Mouse (Mus musculus) liver, embryonic 16.5 days (tissue): ENCODE measurements at regions not wholly inside any gene's neighbourhood (a gene's known extent, or its start where the extent isn't known, plus 50 kb on each side); places are given as distances from the start of the nearest gene placed in this dataset.

Experiments
- ATAC-seq: fragments of 200-750 bp; cut with Nextera tagmentation; 2 replicates; pipeline ENCODE4 v1.8.0; 2017; ENCODE audit warnings: low read depth, mild to moderate bottlenecking, moderate number of reproducible peaks, moderate library complexity
- H3K27ac ChIP-seq: fragments of 300-500 bp; sonication (generic); 2 replicates; pipeline ENCODE4 v1.5.1; 2014; ENCODE audit warnings: mild to moderate bottlenecking, low read length
- H3K27me3 ChIP-seq: fragments of 300-500 bp; sonication (generic); 2 replicates; pipeline ENCODE4 v1.6.1; 2014; ENCODE audit warnings: low read depth, low read length, mixed read lengths; ENCODE audit not compliant: control insufficient read depth, insufficient read depth
- H3K36me3 ChIP-seq: fragments of 300-500 bp; sonication (generic); 2 replicates; pipeline ENCODE4 v1.6.1; 2014; ENCODE audit warnings: mild to moderate bottlenecking; ENCODE audit not compliant: control insufficient read depth, insufficient read depth
- H3K4me1 ChIP-seq: fragments of 300-500 bp; sonication (generic); 2 replicates; pipeline ENCODE4 v1.6.1; 2014; ENCODE audit warnings: low read depth, low read length, mixed read lengths; ENCODE audit not compliant: control insufficient read depth
- H3K4me2 ChIP-seq: fragments of 300-500 bp; sonication (generic); 2 replicates; pipeline ENCODE4 v1.6.1; 2014; ENCODE audit warnings: low read depth, low read length, mixed read lengths
- H3K4me3 ChIP-seq: fragments of 300-500 bp; sonication (generic); 2 replicates; pipeline ENCODE4 v1.5.1; 2014; ENCODE audit warnings: low read depth, mild to moderate bottlenecking, low read length
- H3K9ac ChIP-seq: fragments of 300-500 bp; sonication (generic); 2 replicates; pipeline ENCODE4 v1.6.1; 2014; ENCODE audit warnings: low read depth, low read length
- H3K9me3 ChIP-seq: fragments of 300-500 bp; sonication (generic); replicated peaks from 2 replicates; pipeline ENCODE4 v1.6.1; 2016; ENCODE audit warnings: low read length; ENCODE audit not compliant: control insufficient read depth
- WGBS: fragments of 180-500 bp; shearing (Covaris S2); extraction: QIAGEN DNeasy Blood & Tissue Kit; methylation state at CpG from one replicate; pipeline ENCODE4 v1.1.7; 2014; ENCODE audit not compliant: insufficient replicate concordance; 5-methylcytosine and 5-hydroxymethylcytosine counted together

GRCm38 (mm10) chr5:119400223-119400935 lies 270.1 kb upstream of the Tbx3 start:
- Histone ChIP-seq H3K9me3 (no peaks in the 10 kb centered on the region), H3K4me2 (no peak overlapping the region), H3K27me3 (no peaks in the 10 kb centered on the region), H3K9ac (no peak overlapping the region), H3K4me1 (no peaks in the 10 kb centered on the region), H3K27ac (no peak overlapping the region), H3K4me3 (no peak overlapping the region), H3K36me3 (no peaks in the 10 kb centered on the region)
- 4% methylated on average over 6 of the region's 6 CpGs for whole genome bisulfite sequencing
- ATAC-seq, result no peak

- Histone ChIP-seq H3K9ac (no peak overlapping the region), H3K27me3 (no peaks in the 10 kb centered on the region), H3K4me2 (no peak overlapping the region), H3K4me1 (no peaks in the 10 kb centered on the region), H3K4me3 (no peak overlapping the region), H3K9me3 (no peaks in the 10 kb centered on the region), H3K36me3 (no peaks in the 10 kb centered on the region), H3K27ac (no peak overlapping the region)
- WGBS, result 58% methylated on average over 8 of the region's 8 CpGs
- no peak for ATAC-seq
These were observed 268.6 kb upstream of the Tbx3 start for GRCm38 (mm10) chr5:119401915-119402314.

GRCm38 (mm10) chr5:119402651-119403050 lies 267.8 kb upstream of the Tbx3 start:
- Histone ChIP-seq H3K4me2 (no peak overlapping the region), H3K27me3 (no peaks in the 10 kb centered on the region), H3K4me1 (no peaks in the 10 kb centered on the region), H3K36me3 (no peaks in the 10 kb centered on the region), H3K9me3 (no peaks in the 10 kb centered on the region), H3K9ac (no peak overlapping the region), H3K27ac (no peak overlapping the region), H3K4me3 (no peak overlapping the region)
- ATAC-seq, result no peak
- 67% methylated on average over 17 of the region's 17 CpGs for WGBS

DNA sequence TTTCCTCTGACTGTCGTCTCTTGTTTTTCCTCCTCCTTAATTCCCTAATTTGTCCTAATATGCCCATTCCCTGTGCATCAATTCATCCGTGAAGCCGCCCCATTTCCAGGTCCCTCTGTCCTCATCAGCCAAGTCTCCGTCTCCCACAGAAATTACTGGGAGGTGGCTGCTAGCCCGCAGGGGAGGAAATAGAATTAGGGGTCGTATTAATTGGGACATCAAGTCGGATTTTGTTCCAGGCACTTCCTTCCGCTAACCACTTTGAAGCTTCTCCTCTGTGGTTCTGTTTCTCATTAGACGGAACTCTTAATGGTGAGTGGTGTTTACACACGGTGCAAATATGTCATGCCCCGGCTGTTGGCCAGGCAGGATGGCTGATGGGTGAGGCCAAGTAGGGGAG lies 259.5 kb upstream of the Tbx3 start:
- Histone ChIP-seq H3K4me2 (no peak overlapping the region), H3K27ac (no peak overlapping the region), H3K4me1 (no peaks in the 10 kb centered on the region), H3K9me3 (no peaks in the 10 kb centered on the region), H3K9ac (no peak overlapping the region), H3K4me3 (no peak overlapping the region), H3K36me3 (no peaks in the 10 kb centered on the region), H3K27me3 (no peaks in the 10 kb centered on the region)
- WGBS, result 59% methylated on average over 11 of the region's 11 CpGs
- ATAC-seq, result no peak

DNA sequence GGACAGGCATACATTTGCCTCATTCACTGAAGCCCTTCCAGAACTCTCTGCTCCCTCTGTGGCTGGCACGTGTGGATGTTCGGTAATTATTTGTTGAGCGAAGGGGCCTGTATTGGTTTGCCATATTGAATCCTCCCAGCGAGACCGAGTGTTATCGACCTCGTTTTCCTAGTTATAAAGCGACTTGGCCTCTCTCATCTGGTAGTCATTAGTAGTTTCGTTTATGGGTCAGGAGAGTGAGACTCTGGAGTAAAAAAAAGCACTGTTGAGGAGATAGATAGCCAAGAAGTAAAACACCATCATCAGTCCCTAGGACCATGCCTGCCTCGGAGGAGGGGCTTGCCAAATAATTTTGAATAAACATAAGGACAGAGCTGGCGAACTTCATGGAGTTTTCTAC lies 254.6 kb upstream of the Tbx3 start:
- 66% methylated on average over 11 of the region's 11 CpGs for WGBS
- Histone ChIP-seq H3K36me3 (no peaks in the 10 kb centered on the region), H3K9ac (no peak overlapping the region), H3K27ac (no peak overlapping the region), H3K9me3 (no peaks in the 10 kb centered on the region), H3K4me3 (no peak overlapping the region), H3K4me1 (no peaks in the 10 kb centered on the region), H3K27me3 (no peaks in the 10 kb centered on the region), H3K4me2 (no peak overlapping the region)
- ATAC-seq, result no peak

DNA sequence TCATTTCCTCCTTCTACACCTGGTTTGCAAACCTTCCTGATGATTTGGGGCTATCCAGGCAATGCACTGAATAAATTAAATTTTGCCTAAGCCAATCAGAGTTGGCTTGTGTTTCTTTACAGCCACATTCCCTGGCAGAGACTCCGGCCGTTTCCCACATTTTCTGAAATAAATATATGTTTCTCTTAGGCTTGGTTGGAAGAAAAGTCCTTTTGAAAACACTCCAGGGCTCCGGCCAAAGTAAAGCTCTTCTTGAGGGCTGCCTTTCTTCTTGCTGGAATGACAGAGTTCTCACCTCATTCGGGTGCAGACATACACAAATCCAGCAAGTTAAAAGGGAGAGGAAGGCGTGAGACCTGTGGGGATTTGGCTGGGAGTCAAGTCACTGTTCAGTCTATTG lies 252.0 kb upstream of the Tbx3 start:
- no peaks in the 10 kb centered on the region for H3K36me3 ChIP-seq
- H3K9me3 ChIP-seq, result no peaks in the 10 kb centered on the region
- H3K27ac ChIP-seq, result no peak overlapping the region
- no peaks in the 10 kb centered on the region for H3K4me1 ChIP-seq
- WGBS, result 46% methylated on average over 5 of the region's 5 CpGs
- H3K9ac ChIP-seq, result no peak overlapping the region
- H3K4me2 ChIP-seq, result no peak overlapping the region
- H3K4me3 ChIP-seq, result no peak overlapping the region
- H3K27me3 ChIP-seq, result no peaks in the 10 kb centered on the region
- ATAC-seq, result no peak

DNA sequence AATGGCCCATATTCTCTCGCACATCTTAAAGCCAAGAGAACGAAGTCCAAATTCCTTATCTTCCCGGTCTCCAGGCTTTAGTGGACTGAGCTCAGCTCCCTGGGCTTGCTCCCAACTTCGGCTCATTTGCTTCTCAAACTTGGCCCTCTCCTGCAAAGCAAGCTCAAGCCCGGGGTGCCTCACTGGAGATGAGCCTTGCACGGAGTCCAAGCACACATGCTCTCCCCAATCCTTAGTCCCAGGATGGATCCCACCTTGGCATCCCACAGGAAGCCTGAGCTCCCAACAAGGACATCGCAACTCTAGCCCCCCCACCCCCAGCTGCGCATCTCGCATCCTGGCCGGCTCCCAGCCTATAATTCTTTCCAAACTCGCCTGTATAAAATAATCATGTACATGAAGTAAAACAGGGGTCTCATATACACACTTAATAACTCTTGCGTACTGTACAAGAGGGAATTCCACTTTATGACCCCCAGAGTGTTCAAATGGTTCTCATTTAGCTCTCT lies 242.9 kb upstream of the Tbx3 start:
- Histone ChIP-seq H3K27me3 (no peaks in the 10 kb centered on the region), H3K9ac (no peak overlapping the region), H3K4me3 (no peak overlapping the region), H3K4me1 (no peaks in the 10 kb centered on the region), H3K36me3 (no peaks in the 10 kb centered on the region), H3K9me3 (no peaks in the 10 kb centered on the region), H3K27ac (no peak overlapping the region), H3K4me2 (no peak overlapping the region)
- ATAC-seq, result no peak
- 64% methylated on average over 12 of the region's 12 CpGs for WGBS

DNA sequence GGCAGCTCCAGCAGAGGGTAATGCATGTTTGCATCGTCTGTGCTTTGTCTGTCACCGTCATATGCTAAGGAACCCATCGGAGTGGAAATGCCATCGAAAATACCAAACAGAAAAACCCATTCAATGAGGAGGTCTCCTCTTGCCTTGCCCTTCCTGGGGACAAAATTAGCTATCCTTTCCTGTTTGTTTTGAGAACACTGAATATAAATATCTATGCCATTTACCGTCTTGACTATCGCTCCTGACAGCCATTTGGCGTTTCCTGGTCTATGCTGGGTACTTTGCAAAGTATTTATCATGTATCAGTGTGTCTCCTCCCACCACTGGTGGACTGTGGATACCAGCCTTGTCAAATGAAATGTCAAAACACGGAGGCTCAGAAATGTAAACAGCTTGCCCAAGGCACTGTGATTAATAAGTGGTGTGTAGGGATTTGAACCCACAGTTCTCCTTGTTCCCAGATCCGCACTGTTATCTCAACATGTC lies 239.2 kb upstream of the Tbx3 start:
- no peaks in the 10 kb centered on the region for H3K4me1 ChIP-seq
- no peaks in the 10 kb centered on the region for H3K27me3 ChIP-seq
- H3K4me2 ChIP-seq, result no peak overlapping the region
- H3K36me3 ChIP-seq, result no peaks in the 10 kb centered on the region
- no peak overlapping the region for H3K27ac ChIP-seq
- H3K4me3 ChIP-seq, result no peak overlapping the region
- ATAC-seq, result no peak
- 63% methylated on average over 9 of the region's 9 CpGs for WGBS
- no peak overlapping the region for H3K9ac ChIP-seq
- H3K9me3 ChIP-seq, result no peaks in the 10 kb centered on the region

DNA sequence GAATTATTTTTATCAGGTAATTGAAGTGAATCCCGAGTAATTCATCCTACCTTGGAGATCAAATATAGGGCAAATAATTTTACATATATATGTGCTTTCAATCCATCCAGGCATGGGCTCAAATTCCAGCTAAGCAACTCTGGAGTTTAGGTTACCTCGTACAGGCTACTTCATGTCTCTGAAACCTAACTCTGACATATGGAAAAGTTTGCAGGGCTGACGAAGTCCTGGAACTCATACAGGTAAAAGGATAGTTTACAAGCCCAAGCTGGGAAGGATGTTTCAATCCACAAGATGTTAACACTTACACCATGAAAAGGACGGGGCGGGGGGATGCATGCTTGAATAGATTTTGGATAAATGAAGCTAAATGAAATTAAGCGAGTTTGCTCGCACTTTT lies 235.9 kb upstream of the Tbx3 start:
- no peaks in the 10 kb centered on the region for H3K27me3 ChIP-seq
- 52% methylated on average over 7 of the region's 7 CpGs for WGBS
- H3K27ac ChIP-seq, result no peak overlapping the region

More for the DNA sequence above, 235.9 kb upstream of the Tbx3 start:
- no peak overlapping the region for H3K4me3 ChIP-seq
- ATAC-seq, result no peak
- no peaks in the 10 kb centered on the region for H3K9me3 ChIP-seq
- H3K4me2 ChIP-seq, result no peak overlapping the region
- no peaks in the 10 kb centered on the region for H3K36me3 ChIP-seq
- H3K9ac ChIP-seq, result no peak overlapping the region
- no peaks in the 10 kb centered on the region for H3K4me1 ChIP-seq
